Mouse (Mus musculus) intestine, embryonic 16.5 days (tissue): Measurements from ENCODE around the gene Tigit. TPM values are rescaled to one million over a fixed set of nuclear protein-coding genes. Genes with fewer than 3 reads are reported as not detected.

Source experiments
- ATAC-seq: fragments of 200-750 bp; cut with Nextera tagmentation; 2 replicates; pipeline ENCODE4 v1.8.0; 2017; ENCODE audit warnings: moderate TSS enrichment, moderate library complexity
- H3K27ac ChIP-seq: fragments of 300-500 bp; sonication (generic); 2 replicates; pipeline ENCODE4 v1.5.1; 2014; ENCODE audit warnings: mild to moderate bottlenecking, low read length
- H3K27me3 ChIP-seq: fragments of 300-500 bp; sonication (generic); replicated peaks from 2 replicates; pipeline ENCODE4 v1.6.1; 2014; ENCODE audit warnings: low read length, control low read depth, mixed read lengths; ENCODE audit not compliant: control insufficient read depth, insufficient read depth
- H3K36me3 ChIP-seq: fragments of 300-500 bp; sonication (generic); 2 replicates; pipeline ENCODE4 v1.6.1; 2014; ENCODE audit warnings: low read length, control low read depth; ENCODE audit not compliant: control insufficient read depth, insufficient read depth
- H3K4me1 ChIP-seq: fragments of 300-500 bp; sonication (generic); 2 replicates; pipeline ENCODE4 v1.6.1; 2014; ENCODE audit warnings: low read length, control low read depth, mixed read lengths; ENCODE audit not compliant: control insufficient read depth, insufficient read depth
- H3K4me2 ChIP-seq: fragments of 300-500 bp; sonication (generic); 2 replicates; pipeline ENCODE4 v1.6.1; 2014; ENCODE audit warnings: low read depth, low read length, control low read depth
- H3K4me3 ChIP-seq: fragments of 300-500 bp; sonication (generic); 2 replicates; pipeline ENCODE4 v1.5.1; 2014; ENCODE audit warnings: mild to moderate bottlenecking, low read length
- H3K9ac ChIP-seq: fragments of 300-500 bp; sonication (generic); 2 replicates; pipeline ENCODE4 v1.6.1; 2014; ENCODE audit warnings: low read depth, low read length
- H3K9me3 ChIP-seq: fragments of 300-500 bp; sonication (generic); 2 replicates; pipeline ENCODE4 v1.6.1; 2016; ENCODE audit warnings: low read length, control low read depth; ENCODE audit not compliant: control insufficient read depth
- WGBS: fragments of 180-500 bp; shearing (Covaris S2); extraction: QIAGEN DNeasy Blood & Tissue Kit; methylation state at CpG from one replicate; pipeline ENCODE4 v1.1.7; 2014; 5-methylcytosine and 5-hydroxymethylcytosine counted together
- polyA plus RNA-seq: library from polyadenylated mRNA; unstranded; fragments of >200 nt; fragmentation: Nextera tagmentation; extraction: Ambion mirVana; gene quantifications from 2 replicates; pipeline ENCODE4 v1.2.1, GENCODE M21; 2015

Tigit gene
- polyA plus RNA-seq: not detected in 2 replicates

DNA sequence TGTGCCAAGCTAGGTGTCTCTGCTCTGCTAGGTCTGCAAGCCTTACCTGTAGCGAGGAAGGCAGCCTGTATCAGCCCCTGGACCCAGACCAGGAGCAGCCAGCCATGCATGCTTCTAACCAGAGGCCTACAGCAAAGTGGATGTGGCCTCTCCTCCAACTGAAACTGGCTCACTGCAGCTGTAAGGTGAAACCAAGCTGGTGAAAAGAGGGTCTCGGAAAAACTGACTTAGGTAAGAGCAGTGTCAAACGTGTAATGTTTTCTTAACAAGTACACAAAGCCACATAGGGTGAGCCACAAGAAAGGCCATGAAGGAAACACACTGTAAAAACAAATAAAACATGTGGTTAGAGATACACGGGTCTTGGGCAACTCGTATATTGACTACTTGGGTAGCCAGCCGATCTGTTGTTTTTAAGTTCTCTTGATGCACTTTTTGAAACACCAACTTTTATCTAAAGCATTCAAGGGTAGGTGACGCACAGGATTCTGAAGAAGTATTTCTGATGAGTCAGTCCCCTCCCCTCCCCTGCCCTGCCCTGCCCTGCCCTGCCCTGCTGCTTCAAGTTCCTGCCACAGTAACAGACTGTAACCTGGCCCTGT is at the start of gene Tigit:
Tigit (minus strand) TSS at position 169 of the 602 bp plus-strand sequence.
- no peak within 1 kb of the TSS for H3K27ac ChIP-seq
- 71% methylated on average over 7 of the region's 7 CpGs for WGBS
- H3K4me3 ChIP-seq: no peak within 1 kb of the TSS
- no peaks in the 10 kb centered on the region for H3K9me3 ChIP-seq
- H3K9ac ChIP-seq: no peak within 1 kb of the TSS
- H3K36me3 ChIP-seq: no peaks in the 10 kb centered on the region
- ATAC-seq: no peak
- H3K27me3 ChIP-seq: no peaks in the 10 kb centered on the region
- no peak within 1 kb of the TSS for H3K4me2 ChIP-seq
- H3K4me1 ChIP-seq: no peaks in the 10 kb centered on the region

DNA sequence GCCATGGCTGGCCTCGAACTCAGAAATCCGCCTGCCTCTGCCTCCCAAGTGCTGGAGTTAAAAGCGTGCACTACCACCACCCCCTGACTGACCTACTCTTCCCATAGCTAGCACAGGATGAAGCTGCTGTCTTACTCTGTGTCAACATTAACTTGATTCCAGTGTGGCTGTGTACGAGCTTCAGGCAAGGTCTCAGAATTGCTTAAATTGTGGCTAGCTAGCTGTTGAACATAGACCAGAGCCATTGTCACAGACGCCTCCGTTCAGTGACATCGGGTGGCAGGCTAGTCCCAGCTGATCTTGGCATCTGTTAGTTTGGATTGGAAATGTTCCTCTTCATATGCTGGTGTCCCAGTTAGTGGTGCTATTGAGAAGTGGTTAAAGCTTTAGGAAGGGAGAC is 47.4 kb upstream of the Tigit start:
- H3K4me3 ChIP-seq: no peak overlapping the region
- H3K36me3 ChIP-seq: no peaks in the 10 kb centered on the region
- H3K9ac ChIP-seq: no peak overlapping the region
- H3K9me3 ChIP-seq: no peaks in the 10 kb centered on the region
- H3K4me2 ChIP-seq: no peak overlapping the region
- no peak for ATAC-seq
- WGBS: 88% methylated on average over 7 of the region's 7 CpGs
- H3K4me1 ChIP-seq: no peaks in the 10 kb centered on the region
- no peaks in the 10 kb centered on the region for H3K27me3 ChIP-seq
- H3K27ac ChIP-seq: no peak overlapping the region

DNA sequence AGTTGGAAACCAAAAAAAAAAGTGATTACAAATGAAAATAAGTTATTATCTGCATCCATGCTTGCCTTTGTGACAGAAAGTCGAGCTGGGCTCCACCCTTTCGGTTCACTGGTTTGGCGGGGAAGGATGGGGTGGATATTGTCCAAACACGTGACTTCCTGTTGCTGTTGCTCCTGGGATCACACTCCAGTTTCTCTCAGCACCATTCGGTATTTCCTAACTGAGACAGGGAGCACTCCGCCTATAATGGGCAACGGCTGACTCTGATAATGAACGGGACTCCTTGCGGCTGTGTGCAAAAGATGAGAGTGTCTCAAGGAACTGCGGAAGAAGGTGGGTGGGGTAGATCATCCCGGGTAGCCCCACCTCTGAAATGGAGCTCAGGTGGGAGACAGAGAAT is 46.7 kb upstream of the Tigit start:
- ATAC-seq: no peak
- no peaks in the 10 kb centered on the region for H3K9me3 ChIP-seq
- H3K4me2 ChIP-seq: no peak overlapping the region
- 82% methylated on average over 11 of the region's 11 CpGs for WGBS
- H3K4me1 ChIP-seq: no peaks in the 10 kb centered on the region
- H3K9ac ChIP-seq: no peak overlapping the region
- no peaks in the 10 kb centered on the region for H3K36me3 ChIP-seq
- no peak overlapping the region for H3K27ac ChIP-seq
- H3K4me3 ChIP-seq: no peak overlapping the region
- H3K27me3 ChIP-seq: no peaks in the 10 kb centered on the region

DNA sequence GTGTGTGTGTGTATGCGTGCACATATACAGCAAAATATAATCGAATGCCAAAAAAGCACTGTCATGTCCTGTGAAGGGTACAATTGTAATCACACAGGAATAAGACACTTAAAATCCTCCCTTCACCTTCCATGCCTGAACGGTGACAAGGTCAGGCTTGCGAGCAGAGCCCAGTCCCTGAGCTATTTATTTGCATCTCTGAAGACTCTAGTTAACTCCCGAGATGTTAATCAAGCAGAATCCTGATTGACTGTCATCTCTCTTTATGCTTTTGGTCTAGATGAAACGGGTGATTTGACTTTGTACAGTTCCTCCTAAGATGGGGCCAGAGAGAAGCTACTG is 46.2 kb upstream of the Tigit start:
- no peaks in the 10 kb centered on the region for H3K36me3 ChIP-seq
- 62% methylated on average over 6 of the region's 6 CpGs for WGBS
- H3K4me2 ChIP-seq: no peak overlapping the region
- no peak overlapping the region for H3K27ac ChIP-seq
- H3K9ac ChIP-seq: no peak overlapping the region
- no peaks in the 10 kb centered on the region for H3K4me1 ChIP-seq
- H3K4me3 ChIP-seq: no peak overlapping the region
- no peaks in the 10 kb centered on the region for H3K9me3 ChIP-seq
- no peaks in the 10 kb centered on the region for H3K27me3 ChIP-seq
- no peak for ATAC-seq

DNA sequence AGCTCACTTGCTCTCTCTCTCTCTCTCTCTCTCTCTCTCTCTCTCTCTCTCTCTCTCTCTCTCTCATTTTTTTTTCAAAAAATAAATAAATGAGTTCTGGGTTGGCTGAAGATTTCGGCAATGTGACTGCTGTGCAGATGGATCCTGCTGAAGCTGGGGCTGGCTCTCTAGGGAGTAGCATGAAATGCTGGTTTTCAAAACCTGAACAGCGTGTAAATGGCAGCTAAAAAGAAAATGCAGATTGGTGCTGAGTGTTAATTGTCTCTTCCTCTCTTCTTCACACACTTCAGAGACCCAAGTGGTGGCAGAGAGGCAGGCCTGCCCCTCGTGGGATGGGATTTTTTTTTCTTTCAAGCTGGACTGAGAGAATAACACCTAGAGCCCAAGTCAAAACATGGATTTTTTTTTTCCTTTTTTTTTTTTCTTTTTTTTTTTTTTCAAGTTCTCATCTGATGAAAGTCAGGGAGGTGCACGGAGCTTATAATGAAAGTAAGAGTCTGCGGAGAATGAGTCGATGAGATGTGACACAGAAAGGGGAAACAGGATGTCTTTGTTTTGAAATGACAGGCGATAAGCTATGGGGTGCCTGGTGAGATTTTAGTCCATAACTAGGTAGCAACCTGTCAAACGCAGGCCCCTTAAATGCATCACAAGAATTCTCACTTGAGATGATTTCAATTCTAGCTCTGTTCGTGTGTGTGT is 45.6 kb upstream of the Tigit start:
- no peak overlapping the region for H3K27ac ChIP-seq
- 59% methylated on average over 9 of the region's 9 CpGs for WGBS
- H3K4me1 ChIP-seq: no peaks in the 10 kb centered on the region
- no peak for ATAC-seq
- no peaks in the 10 kb centered on the region for H3K27me3 ChIP-seq
- H3K9ac ChIP-seq: no peak overlapping the region
- H3K4me3 ChIP-seq: no peak overlapping the region
- H3K4me2 ChIP-seq: no peak overlapping the region
- no peaks in the 10 kb centered on the region for H3K9me3 ChIP-seq
- no peaks in the 10 kb centered on the region for H3K36me3 ChIP-seq

DNA sequence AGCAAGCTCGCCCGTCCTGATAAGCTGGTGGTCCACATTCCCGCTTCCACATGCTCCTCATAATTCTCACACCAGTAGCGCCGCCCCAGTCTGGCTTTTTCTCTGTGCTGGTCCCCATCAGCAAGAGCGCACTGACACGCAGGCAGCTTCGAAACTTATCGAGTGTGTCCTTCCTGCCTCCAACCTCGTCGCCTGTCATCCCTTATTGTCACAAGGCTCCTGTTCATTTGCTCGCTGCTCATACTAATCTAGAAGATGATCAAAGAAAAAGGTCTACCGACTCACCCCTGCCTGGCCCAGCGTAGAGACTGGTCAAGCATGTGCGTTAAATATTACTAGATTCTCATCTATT is 45.1 kb upstream of the Tigit start:
- no peak for ATAC-seq
- H3K27ac ChIP-seq: no peak overlapping the region
- H3K4me1 ChIP-seq: no peaks in the 10 kb centered on the region
- H3K27me3 ChIP-seq: no peaks in the 10 kb centered on the region
- no peaks in the 10 kb centered on the region for H3K36me3 ChIP-seq
- no peaks in the 10 kb centered on the region for H3K9me3 ChIP-seq
- 67% methylated on average over 15 of the region's 15 CpGs for WGBS
- H3K9ac ChIP-seq: no peak overlapping the region
- no peak overlapping the region for H3K4me3 ChIP-seq
- H3K4me2 ChIP-seq: no peak overlapping the region

DNA sequence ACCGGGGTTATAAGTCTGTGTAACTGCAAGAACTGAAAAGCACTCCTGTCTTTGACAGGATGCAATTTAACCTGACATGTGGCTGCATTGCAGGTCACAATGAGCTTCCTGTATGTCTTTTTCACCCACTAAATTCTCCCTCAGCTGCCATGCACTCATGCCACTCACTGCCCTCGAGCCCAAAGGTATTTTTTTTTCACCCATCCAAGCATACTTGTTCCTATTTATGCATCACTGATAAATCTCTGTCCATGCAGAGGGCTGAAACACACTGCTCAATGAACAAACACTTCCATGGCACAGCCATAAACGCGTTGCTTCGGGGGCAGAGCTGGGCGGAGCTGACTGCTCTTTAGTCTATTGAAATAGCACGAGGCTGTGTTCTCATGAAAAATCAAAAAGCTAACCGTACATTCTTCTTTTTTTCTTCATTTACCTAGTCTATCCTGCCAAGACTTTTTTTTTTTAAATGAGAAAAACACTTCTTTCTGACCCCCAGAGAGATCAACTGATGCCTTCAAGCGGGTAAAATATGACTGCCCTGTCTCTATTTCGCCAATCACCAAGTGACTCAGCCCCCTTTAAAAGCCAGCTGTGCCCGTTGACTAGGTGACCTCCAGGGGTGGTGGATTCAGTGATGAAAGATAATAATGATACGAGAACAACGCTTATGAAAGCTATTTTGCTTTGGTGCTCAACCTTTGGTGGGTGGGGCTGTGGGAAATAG is 44.6 kb upstream of the Tigit start:
- Histone ChIP-seq H3K4me3 (no peak overlapping the region), H3K27ac (no peak overlapping the region), H3K4me2 (no peak overlapping the region), H3K9ac (no peak overlapping the region), H3K9me3 (no peaks in the 10 kb centered on the region), H3K36me3 (no peaks in the 10 kb centered on the region), H3K4me1 (no peaks in the 10 kb centered on the region), H3K27me3 (no peaks in the 10 kb centered on the region)
- WGBS: 64% methylated on average over 13 of the region's 13 CpGs
- no peak for ATAC-seq

DNA sequence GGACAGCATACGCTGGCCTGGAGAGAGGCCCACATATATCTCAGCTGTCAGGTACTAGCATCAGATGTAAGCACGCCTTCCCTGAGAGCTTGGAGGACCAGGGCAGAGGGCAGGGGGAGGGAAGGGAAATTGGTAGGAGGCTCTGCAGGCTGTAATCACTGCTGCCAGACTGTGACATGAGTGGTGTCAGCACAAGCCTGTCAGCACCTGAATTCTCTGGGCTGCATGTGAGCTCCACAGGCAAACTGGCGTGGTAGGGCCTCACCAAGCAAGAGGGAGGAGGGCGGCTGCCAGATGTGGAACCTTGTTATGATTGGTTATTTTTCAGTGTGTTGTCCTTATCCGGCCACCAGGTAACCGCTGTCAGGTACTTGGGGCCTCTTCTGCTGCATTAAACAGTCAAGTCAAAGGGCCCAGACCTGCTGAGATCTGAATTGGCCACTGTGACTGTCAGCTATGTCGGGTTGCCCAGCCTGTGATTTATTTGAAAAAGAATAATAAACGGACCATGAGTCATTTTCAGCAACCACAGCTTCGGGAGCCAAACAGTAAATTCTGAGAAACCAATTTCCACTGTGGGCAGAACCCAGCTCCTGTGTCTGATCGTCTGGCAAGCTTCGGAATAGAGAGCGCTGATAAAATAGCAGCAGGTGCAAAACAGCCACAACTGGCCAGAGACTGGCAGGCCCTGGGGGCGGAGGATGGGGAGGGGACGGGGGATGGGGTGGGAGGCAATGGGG is 38.0 kb upstream of the Tigit start:
- Histone ChIP-seq H3K27me3 (no peaks in the 10 kb centered on the region), H3K9me3 (no peaks in the 10 kb centered on the region), H3K4me1 (no peaks in the 10 kb centered on the region), H3K4me2 (no peak overlapping the region), H3K27ac (no peak overlapping the region), H3K4me3 (no peak overlapping the region), H3K9ac (no peak overlapping the region), H3K36me3 (no peaks in the 10 kb centered on the region)
- ATAC-seq: no peak
- WGBS: 58% methylated on average over 14 of the region's 14 CpGs

DNA sequence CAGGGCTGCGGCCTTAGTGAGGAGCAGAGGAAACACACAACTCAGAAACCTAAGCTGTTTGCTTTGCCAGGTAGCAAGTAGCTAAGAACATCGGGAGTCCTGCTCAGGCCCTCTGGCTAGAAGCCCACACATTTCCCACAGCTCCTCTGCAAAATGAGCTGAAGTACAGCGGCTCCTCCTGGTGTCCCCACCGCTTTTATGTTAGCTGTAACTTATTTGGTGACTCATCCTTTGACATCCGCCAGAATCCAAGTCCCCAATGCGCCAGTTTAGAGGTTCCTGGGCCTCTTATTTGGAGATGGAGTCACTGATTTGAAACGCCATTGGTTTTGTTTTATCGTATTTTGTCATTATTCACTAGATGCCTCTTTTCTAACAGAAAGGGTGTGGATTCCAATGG is 36.6 kb upstream of the Tigit start:
- no peak for ATAC-seq
- Histone ChIP-seq H3K4me3 (no peak overlapping the region), H3K27ac (no peak overlapping the region), H3K4me2 (no peak overlapping the region), H3K27me3 (no peaks in the 10 kb centered on the region), H3K9ac (no peak overlapping the region), H3K36me3 (no peaks in the 10 kb centered on the region), H3K9me3 (no peaks in the 10 kb centered on the region), H3K4me1 (no peaks in the 10 kb centered on the region)
- 90% methylated on average over 8 of the region's 8 CpGs for WGBS
